Mouse (Mus musculus): Measurements from ENCODE around the gene Olfr951. TPM values are rescaled to one million over a fixed set of nuclear protein-coding genes. Genes with fewer than 3 reads are reported as not detected.

The Olfr951 gene
- total RNA-seq (2014; rRNA removed) = not detected in 2 replicates
- not detected in 2 replicates for polyA plus RNA-seq (2015; fragmentation: Nextera tagmentation; extraction: Ambion mirVana)

DNA sequence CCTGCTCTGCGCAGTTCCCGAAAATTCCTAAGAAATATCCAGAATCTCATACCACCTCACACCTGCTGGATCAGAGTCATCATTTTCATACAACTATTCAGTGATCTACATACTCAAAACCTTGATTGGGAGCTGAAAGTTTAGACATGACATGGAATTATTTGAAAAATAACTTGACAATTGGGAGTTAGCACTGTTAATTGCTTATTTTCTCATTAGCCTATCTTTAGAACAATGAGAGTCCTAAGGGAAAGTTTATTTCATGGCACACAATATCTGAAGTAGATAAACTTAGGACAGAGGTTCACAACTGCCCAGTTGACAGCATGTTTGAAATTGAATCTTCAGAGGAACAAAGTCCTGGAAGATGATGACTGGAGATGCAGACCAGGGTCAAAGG lies at the start of gene Olfr951:
Gene Olfr951 (plus strand): TSS at position 301 of the 400 bp plus-strand sequence.
- H3K9me3 ChIP-seq (ENCODE audit: low read length) = no peaks in the 10 kb centered on the region
- H3K4me1 ChIP-seq (ENCODE audit: insufficient read depth, low read length) = no peaks in the 10 kb centered on the region
- H3K27me3 ChIP-seq (ENCODE audit: insufficient read depth, low read length) = no peaks in the 10 kb centered on the region
- no peaks in the 10 kb centered on the region for H3K36me3 ChIP-seq (ENCODE audit: insufficient read depth, low read length)
- no peak for ATAC-seq (ENCODE audit: low FRiP score)
- 95% methylated on average over 2 of the region's 2 CpGs for WGBS
- H3K9ac ChIP-seq (replicated peaks; ENCODE audit: low read length, poor library complexity, severe bottlenecking) = no peak within 1 kb of the TSS
- TF ChIP-seq CTCF (IDR thresholded peaks at IDR 0.05) = no peak
- no peak within 1 kb of the TSS for H3K4me3 ChIP-seq (ENCODE audit: low read depth, low read length)
- no peak within 1 kb of the TSS for H3K4me2 ChIP-seq (ENCODE audit: low read depth, low read length, poor library complexity, severe bottlenecking)
- DNase-seq (ENCODE audit: low spot score) = no peak
- no peak within 1 kb of the TSS for H3K27ac ChIP-seq (ENCODE audit: low read depth, low read length)

GRCm38 (mm10) chr9:39427048-39427447 lies 39.8 kb downstream of the Olfr951 start, which contains the start of gene Olfr952:
TSS of gene Olfr952 (minus strand) at chr9:39427148.
- no peaks in the 10 kb centered on the region for H3K27me3 ChIP-seq (ENCODE audit: insufficient read depth, low read length)
- no peak for TF ChIP-seq CTCF (IDR thresholded peaks at IDR 0.05)
- no peak for DNase-seq (ENCODE audit: low spot score)
- H3K27ac ChIP-seq (ENCODE audit: low read depth, low read length) = no peak within 1 kb of the TSS
- no peaks in the 10 kb centered on the region for H3K9me3 ChIP-seq (ENCODE audit: low read length)
- no peak within 1 kb of the TSS for H3K9ac ChIP-seq (replicated peaks; ENCODE audit: low read length, poor library complexity, severe bottlenecking)
- no peaks in the 10 kb centered on the region for H3K4me1 ChIP-seq (ENCODE audit: insufficient read depth, low read length)
- no peak within 1 kb of the TSS for H3K4me3 ChIP-seq (ENCODE audit: low read depth, low read length)
- ATAC-seq (ENCODE audit: low FRiP score) = no peak
- H3K4me2 ChIP-seq (ENCODE audit: low read depth, low read length, poor library complexity, severe bottlenecking) = no peak within 1 kb of the TSS
- no peaks in the 10 kb centered on the region for H3K36me3 ChIP-seq (ENCODE audit: insufficient read depth, low read length)

Other genes with a start within 250 kb of the Olfr951 start
- gene Olfr943, start 221.1 kb upstream of the Olfr951 start, total RNA-seq (2014; rRNA removed) = not detected in 2 replicates
- not detected in 2 replicates for gene Olfr943, start 221.1 kb upstream of the Olfr951 start, polyA plus RNA-seq (2015; fragmentation: Nextera tagmentation; extraction: Ambion mirVana)
- gene Olfr944, start 185.5 kb upstream of the Olfr951 start, total RNA-seq (2014; rRNA removed) = not detected in 2 replicates
- not detected in 2 replicates for gene Olfr944, start 185.5 kb upstream of the Olfr951 start, polyA plus RNA-seq (2015; fragmentation: Nextera tagmentation; extraction: Ambion mirVana)
- not detected in 2 replicates for gene Olfr1537, start 137.4 kb upstream of the Olfr951 start, total RNA-seq (2014; rRNA removed)
- not detected in 2 replicates for gene Olfr1537, start 137.4 kb upstream of the Olfr951 start, polyA plus RNA-seq (2015; fragmentation: Nextera tagmentation; extraction: Ambion mirVana)
- gene Olfr945, start 110.6 kb upstream of the Olfr951 start, total RNA-seq (2014; rRNA removed) = not detected in 2 replicates
- gene Olfr945, start 110.6 kb upstream of the Olfr951 start, polyA plus RNA-seq (2015; fragmentation: Nextera tagmentation; extraction: Ambion mirVana) = not detected in 2 replicates
- gene Olfr948, start 61.4 kb upstream of the Olfr951 start, total RNA-seq (2014; rRNA removed) = not detected in 2 replicates
- not detected in 2 replicates for gene Olfr948, start 61.4 kb upstream of the Olfr951 start, polyA plus RNA-seq (2015; fragmentation: Nextera tagmentation; extraction: Ambion mirVana)
- not detected in 2 replicates for gene Olfr952, start 39.7 kb downstream of the Olfr951 start, total RNA-seq (2014; rRNA removed)
- not detected in 2 replicates for gene Olfr952, start 39.7 kb downstream of the Olfr951 start, polyA plus RNA-seq (2015; fragmentation: Nextera tagmentation; extraction: Ambion mirVana)
- not detected in 2 replicates for gene Olfr954, start 69.3 kb downstream of the Olfr951 start, total RNA-seq (2014; rRNA removed)
- not detected in 2 replicates for gene Olfr954, start 69.3 kb downstream of the Olfr951 start, polyA plus RNA-seq (2015; fragmentation: Nextera tagmentation; extraction: Ambion mirVana)
- gene Olfr955, start 84.5 kb downstream of the Olfr951 start, total RNA-seq (2014; rRNA removed) = not detected in 2 replicates
- not detected in 2 replicates for gene Olfr955, start 84.5 kb downstream of the Olfr951 start, polyA plus RNA-seq (2015; fragmentation: Nextera tagmentation; extraction: Ambion mirVana)
- gene Olfr44, start 106.6 kb downstream of the Olfr951 start, total RNA-seq (2014; rRNA removed) = not detected in 2 replicates
- not detected in 2 replicates for gene Olfr44, start 106.6 kb downstream of the Olfr951 start, polyA plus RNA-seq (2015; fragmentation: Nextera tagmentation; extraction: Ambion mirVana)
- not detected in 2 replicates for gene Olfr957, start 128.4 kb downstream of the Olfr951 start, total RNA-seq (2014; rRNA removed)
- not detected in 2 replicates for gene Olfr957, start 128.4 kb downstream of the Olfr951 start, polyA plus RNA-seq (2015; fragmentation: Nextera tagmentation; extraction: Ambion mirVana)
- not detected in 2 replicates for gene Olfr958, start 166.6 kb downstream of the Olfr951 start, total RNA-seq (2014; rRNA removed)
- not detected in 2 replicates for gene Olfr958, start 166.6 kb downstream of the Olfr951 start, polyA plus RNA-seq (2015; fragmentation: Nextera tagmentation; extraction: Ambion mirVana)
- 0.16 TPM in 1 of 2 replicates, not detected in the other for gene Olfr959, start 188.2 kb downstream of the Olfr951 start, total RNA-seq (2014; rRNA removed)
- 0.05 TPM in 1 of 2 replicates, not detected in the other for gene Olfr959, start 188.2 kb downstream of the Olfr951 start, polyA plus RNA-seq (2015; fragmentation: Nextera tagmentation; extraction: Ambion mirVana)
- gene AW551984, start 217.0 kb downstream of the Olfr951 start, total RNA-seq (2014; rRNA removed) = 363 and 387 TPM in 2 replicates
- 260 and 267 TPM in 2 replicates for gene AW551984, start 217.0 kb downstream of the Olfr951 start, polyA plus RNA-seq (2015; fragmentation: Nextera tagmentation; extraction: Ambion mirVana)
- gene Olfr148, start 223.2 kb downstream of the Olfr951 start, total RNA-seq (2014; rRNA removed) = not detected in 2 replicates
- not detected in 2 replicates for gene Olfr148, start 223.2 kb downstream of the Olfr951 start, polyA plus RNA-seq (2015; fragmentation: Nextera tagmentation; extraction: Ambion mirVana)
- gene Olfr960, start 234.0 kb downstream of the Olfr951 start, total RNA-seq (2014; rRNA removed) = not detected in 2 replicates
- not detected in 2 replicates for gene Olfr960, start 234.0 kb downstream of the Olfr951 start, polyA plus RNA-seq (2015; fragmentation: Nextera tagmentation; extraction: Ambion mirVana)

Data from midbrain, postnatal 0 days (tissue).